Mouse (Mus musculus) lung, embryonic 16.5 days (tissue): ENCODE measurements around the gene Gm12789. TPM values are rescaled to one million over a fixed set of nuclear protein-coding genes. Genes with fewer than 3 reads are reported as not detected.
"Not testable (repeated sequence)": the region's sequence is repeated elsewhere in the genome, so short reads cannot be mapped to it uniquely, and the experiment has no call there.

Source experiments
- ATAC-seq: fragments of 200-750 bp; cut with Nextera tagmentation; 2 replicates; pipeline ENCODE4 v1.8.0; 2017; ENCODE audit warnings: low read depth, mild to moderate bottlenecking, moderate library complexity
- H3K27ac ChIP-seq: fragments of 300-500 bp; sonication (generic); 2 replicates; pipeline ENCODE4 v1.5.1; 2014; ENCODE audit warnings: mild to moderate bottlenecking, control low read depth, low read length
- H3K27me3 ChIP-seq: fragments of 300-500 bp; sonication (generic); 2 replicates; pipeline ENCODE4 v1.6.1; 2014; ENCODE audit warnings: low read depth, low read length, mixed read lengths; ENCODE audit not compliant: control insufficient read depth, insufficient read depth
- H3K36me3 ChIP-seq: fragments of 300-500 bp; sonication (generic); 2 replicates; pipeline ENCODE4 v1.6.1; 2014; ENCODE audit warnings: low read length; ENCODE audit not compliant: control insufficient read depth, insufficient read depth
- H3K4me1 ChIP-seq: fragments of 300-500 bp; sonication (generic); replicated peaks from 2 replicates; pipeline ENCODE4 v1.6.1; 2014; ENCODE audit warnings: low read length, mixed read lengths; ENCODE audit not compliant: control insufficient read depth, insufficient read depth
- H3K4me2 ChIP-seq: fragments of 300-500 bp; sonication (generic); 2 replicates; pipeline ENCODE4 v1.6.1; 2014; ENCODE audit warnings: low read depth, low read length, control low read depth
- H3K4me3 ChIP-seq: fragments of 300-500 bp; sonication (generic); 2 replicates; pipeline ENCODE4 v1.5.1; 2014; ENCODE audit warnings: mild to moderate bottlenecking, low read length, control low read depth
- H3K9ac ChIP-seq: fragments of 300-500 bp; sonication (generic); 2 replicates; pipeline ENCODE4 v1.6.1; 2014; ENCODE audit warnings: low read length, control low read depth
- H3K9me3 ChIP-seq: fragments of 300-500 bp; sonication (generic); 2 replicates; pipeline ENCODE4 v1.6.1; 2016; ENCODE audit warnings: low read length; ENCODE audit not compliant: control insufficient read depth
- WGBS: fragments of 180-500 bp; shearing (Covaris S2); extraction: QIAGEN DNeasy Blood & Tissue Kit; methylation state at CpG from one replicate; pipeline ENCODE4 v1.1.7; 2014; 5-methylcytosine and 5-hydroxymethylcytosine counted together
- polyA plus RNA-seq: library from polyadenylated mRNA; unstranded; fragments of >200 nt; fragmentation: Nextera tagmentation; extraction: Ambion mirVana; gene quantifications from 2 replicates; pipeline ENCODE4 v1.2.1, GENCODE M21; 2015

The Gm12789 gene
- not detected in 2 replicates for polyA plus RNA-seq

DNA sequence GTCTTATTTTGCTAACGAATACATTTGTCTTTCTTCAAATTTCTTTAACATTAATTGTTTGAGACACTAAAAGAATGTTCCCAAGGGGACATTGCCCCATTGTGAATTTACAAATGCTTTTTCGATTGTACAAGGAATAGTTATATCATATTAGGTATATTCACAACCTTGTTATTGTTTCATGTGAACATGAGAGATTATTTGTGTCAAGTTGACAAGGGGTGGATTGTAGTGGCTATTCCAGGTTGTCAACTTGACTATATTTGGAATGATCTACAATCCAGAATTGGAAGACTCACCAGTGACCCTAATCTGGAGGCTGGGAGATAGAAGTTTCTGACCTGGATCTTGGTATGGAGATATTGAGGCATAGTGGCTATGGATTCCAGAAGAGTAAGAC is at the start of gene Gm12789:
Gene Gm12789 (plus strand): TSS at position 301 of the 400 bp plus-strand sequence.
- not testable (repeated sequence) for H3K4me2 ChIP-seq, H3K27me3 ChIP-seq, H3K9ac ChIP-seq, H3K27ac ChIP-seq, ATAC-seq, H3K9me3 ChIP-seq, H3K4me3 ChIP-seq, H3K4me1 ChIP-seq, H3K36me3 ChIP-seq
- 82% methylated on average over 2 of the region's 2 CpGs for WGBS

- not testable (repeated sequence) for H3K36me3 ChIP-seq, H3K27me3 ChIP-seq, H3K9ac ChIP-seq, H3K27ac ChIP-seq, H3K9me3 ChIP-seq, H3K4me1 ChIP-seq, H3K4me2 ChIP-seq, ATAC-seq, H3K4me3 ChIP-seq
- 55% methylated on average over 2 of the region's 2 CpGs for WGBS
Observed at GRCm38 (mm10) chr4:101940107-101940506, 46.3 kb upstream of the Gm12789 start, which contains the start of gene Gm12794. Gm12794 (plus strand) TSS chr4:101940407.

DNA sequence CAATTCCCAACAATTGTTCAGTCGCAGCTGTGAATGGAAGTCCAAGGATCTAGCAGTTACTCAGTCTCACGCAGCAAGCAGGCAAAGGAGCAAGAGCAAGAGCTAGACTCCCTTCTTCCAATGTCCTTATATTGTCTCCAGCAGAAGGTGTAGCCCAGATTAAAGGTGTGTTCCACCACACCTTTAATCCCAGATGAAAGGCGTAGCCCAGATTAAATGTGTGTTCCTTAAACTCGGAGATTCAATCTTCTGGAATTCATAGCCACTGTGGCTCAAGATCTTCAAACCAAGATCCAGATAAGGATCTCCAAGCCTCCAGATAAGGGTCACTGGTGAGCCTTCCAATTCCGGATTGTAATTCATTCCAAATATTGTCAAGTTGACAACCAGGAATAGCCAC is 5.5 kb upstream of the Gm12789 start, which contains the start of gene Gm12790:
Gene Gm12790 (minus strand): TSS at position 101 of the 400 bp plus-strand sequence.
- not testable (repeated sequence) for H3K27ac ChIP-seq, H3K4me1 ChIP-seq, H3K9me3 ChIP-seq, H3K27me3 ChIP-seq, ATAC-seq, H3K36me3 ChIP-seq, H3K4me2 ChIP-seq, H3K9ac ChIP-seq, H3K4me3 ChIP-seq
- WGBS, result no CpG with 5 or more reads among the region's 5 CpGs

GRCm38 (mm10) chr4:101985678-101986077 is 748 bp upstream of the Gm12789 start:
- 87% methylated on average over 5 of the region's 5 CpGs for WGBS
- Histone ChIP-seq H3K9ac (no peak overlapping the region), H3K27ac (no peak overlapping the region), H3K4me1 (no peaks in the 10 kb centered on the region), H3K4me2 (no peak overlapping the region), H3K27me3 (no peaks in the 10 kb centered on the region), H3K9me3 (no peaks in the 10 kb centered on the region), H3K36me3 (no peaks in the 10 kb centered on the region), H3K4me3 (no peak overlapping the region)
- ATAC-seq, result no peak

GRCm38 (mm10) chr4:101997426-101997825 is 11.0 kb downstream of the Gm12789 start:
- no peak for ATAC-seq
- Histone ChIP-seq H3K4me2 (no peak overlapping the region), H3K27ac (no peak overlapping the region), H3K27me3 (no peaks in the 10 kb centered on the region; the same call in 1 of the 2 replicates), H3K4me3 (no peak overlapping the region), H3K9me3 (no peaks in the 10 kb centered on the region), H3K4me1 (no peaks in the 10 kb centered on the region), H3K36me3 (no peaks in the 10 kb centered on the region), H3K9ac (no peak overlapping the region)
- 85% methylated on average over 5 of the region's 5 CpGs for WGBS

GRCm38 (mm10) chr4:101998267-101998922 is 12.0 kb downstream of the Gm12789 start:
- no peaks in the 10 kb centered on the region for H3K36me3 ChIP-seq
- H3K27me3 ChIP-seq, result no peaks in the 10 kb centered on the region; the same call in 1 of the 2 replicates
- H3K4me3 ChIP-seq, result no peak overlapping the region
- no peaks in the 10 kb centered on the region for H3K4me1 ChIP-seq
- H3K9me3 ChIP-seq, result no peaks in the 10 kb centered on the region
- no peak overlapping the region for H3K27ac ChIP-seq
- 35% methylated on average over 15 of the region's 15 CpGs for WGBS
- H3K4me2 ChIP-seq, result no peak overlapping the region
- H3K9ac ChIP-seq, result no peak overlapping the region
- ATAC-seq, result peak; percentile 73

GRCm38 (mm10) chr4:102026619-102027018 is 40.2 kb downstream of the Gm12789 start:
- Histone ChIP-seq H3K4me1 (no peaks in the 10 kb centered on the region), H3K9ac (no peak overlapping the region), H3K4me3 (no peak overlapping the region), H3K9me3 (no peaks in the 10 kb centered on the region), H3K36me3 (no peaks in the 10 kb centered on the region), H3K27ac (no peak overlapping the region), H3K27me3 (no peaks in the 10 kb centered on the region), H3K4me2 (no peak overlapping the region)
- 82% methylated on average over 6 of the region's 6 CpGs for WGBS
- ATAC-seq, result no peak

Other genes with a start within 250 kb of the Gm12789 start
- not detected in 2 replicates for gene B020004J07Rik, start 142.6 kb upstream of the Gm12789 start, polyA plus RNA-seq
- gene C130073F10Rik, start 92.8 kb upstream of the Gm12789 start, polyA plus RNA-seq, result 0.23 TPM in 1 of 2 replicates, not detected in the other
- gene Gm12800, start 77.5 kb upstream of the Gm12789 start, polyA plus RNA-seq, result not detected in 2 replicates
- gene Gm12794, start 46.2 kb upstream of the Gm12789 start, polyA plus RNA-seq, result not detected in 2 replicates
- gene Gm12790, start 5.6 kb upstream of the Gm12789 start, polyA plus RNA-seq, result not detected in 2 replicates
- gene Pde4b, start 100.9 kb downstream of the Gm12789 start, polyA plus RNA-seq, result 35.4 and 46.5 TPM in 2 replicates